ENCODE assay signal across 8 mouse cellular contexts in genomic region chr1:152088791-152089401, GRCm38 (mm10). TPM values are rescaled to one million over a fixed set of nuclear protein-coding genes. Genes with fewer than 3 reads are reported as not detected.
DNase-seq lines count a peak whose midpoint lies in the region; ATAC-seq lines count a peak whose summit lies in the region.

No protein-coding gene starts in this region.

- H3K27me3 ChIP-seq in embryonic facial prominence, embryonic 10.5 days (replicated peaks; ENCODE audit: low read depth, poor library complexity, severe bottlenecking): no peaks in the 10 kb centered on the region; the same call in 1 of the 2 replicates
- H3K27me3 ChIP-seq in kidney, embryonic 14.5 days (ENCODE audit: control insufficient read depth, insufficient read depth, low read length): no peaks in the 10 kb centered on the region
- no peaks in the 10 kb centered on the region for H3K27me3 ChIP-seq in limb, embryonic 15.5 days
- H3K27me3 ChIP-seq in midbrain, embryonic 14.5 days (ENCODE audit: control insufficient read depth, insufficient read depth, low read length): no peaks in the 10 kb centered on the region
- H3K27me3 ChIP-seq in stomach, embryonic 15.5 days (replicated peaks): no peaks in the 10 kb centered on the region

- H3K4me1 ChIP-seq in embryonic facial prominence, embryonic 10.5 days: peaks cover 65% of the 10 kb centered on the region
- H3K4me1 ChIP-seq in kidney, embryonic 14.5 days (ENCODE audit: control insufficient read depth, insufficient read depth, low read length): peaks cover 18% of the 10 kb centered on the region; the same call in 1 of the 2 replicates
- peaks cover 57% of the 10 kb centered on the region for H3K4me1 ChIP-seq in limb, embryonic 15.5 days
- H3K4me1 ChIP-seq in midbrain, embryonic 14.5 days (ENCODE audit: control insufficient read depth, insufficient read depth, low read length): peaks cover 45% of the 10 kb centered on the region
- peaks cover 49% of the 10 kb centered on the region for H3K4me1 ChIP-seq in stomach, embryonic 15.5 days

- peak overlapping the region; percentile 96 for H3K27ac ChIP-seq in embryonic facial prominence, embryonic 10.5 days (replicated peaks)
- H3K27ac ChIP-seq in kidney, embryonic 14.5 days (ENCODE audit: low read depth, low read length): no peak overlapping the region; the same call in 1 of the 2 replicates
- peak overlapping the region; percentile 95 for H3K27ac ChIP-seq in limb, embryonic 15.5 days
- peak overlapping the region; percentile 99 for H3K27ac ChIP-seq in midbrain, embryonic 14.5 days (replicated peaks; ENCODE audit: low read depth, low read length)
- peak overlapping the region; percentile 93 for H3K27ac ChIP-seq in stomach, embryonic 15.5 days

- H3K9ac ChIP-seq in kidney, embryonic 14.5 days (ENCODE audit: low read depth, low read length): peak overlapping the region; percentile 83
- peak overlapping the region; percentile 93 for H3K9ac ChIP-seq in limb, embryonic 15.5 days
- H3K9ac ChIP-seq in midbrain, embryonic 14.5 days (replicated peaks; ENCODE audit: low read length): peak overlapping the region; percentile 97
- H3K9ac ChIP-seq in stomach, embryonic 15.5 days: peak overlapping the region; percentile 94; the same call in 1 of the 2 replicates

- H3K4me2 ChIP-seq in kidney, embryonic 14.5 days (replicated peaks; ENCODE audit: low read depth, low read length): peak overlapping the region; percentile 87
- H3K4me2 ChIP-seq in limb, embryonic 15.5 days: peak overlapping the region; percentile 87
- peak overlapping the region; percentile 83 for H3K4me2 ChIP-seq in midbrain, embryonic 14.5 days (ENCODE audit: low read length)
- peak overlapping the region; percentile 93 for H3K4me2 ChIP-seq in stomach, embryonic 15.5 days

- no peaks in the 10 kb centered on the region for H3K9me3 ChIP-seq in embryonic facial prominence, embryonic 10.5 days
- H3K9me3 ChIP-seq in kidney, embryonic 14.5 days (ENCODE audit: control insufficient read depth, low read length): no peaks in the 10 kb centered on the region
- H3K9me3 ChIP-seq in limb, embryonic 15.5 days: no peaks in the 10 kb centered on the region
- no peaks in the 10 kb centered on the region for H3K9me3 ChIP-seq in midbrain, embryonic 14.5 days (ENCODE audit: control insufficient read depth, low read length)
- no peaks in the 10 kb centered on the region for H3K9me3 ChIP-seq in stomach, embryonic 15.5 days

- 7% methylated on average over 16 of the region's 16 CpGs for WGBS in embryonic facial prominence, embryonic 10.5 days
- WGBS in kidney, embryonic 14.5 days: 2% methylated on average over 16 of the region's 16 CpGs
- 2% methylated on average over 16 of the region's 16 CpGs for WGBS in limb, embryonic 15.5 days
- 2% methylated on average over 16 of the region's 16 CpGs for WGBS in midbrain, embryonic 14.5 days
- WGBS in stomach, embryonic 15.5 days: 1% methylated on average over 16 of the region's 16 CpGs

- H3K36me3 ChIP-seq in embryonic facial prominence, embryonic 10.5 days (replicated peaks): no peaks in the 10 kb centered on the region
- no peaks in the 10 kb centered on the region for H3K36me3 ChIP-seq in kidney, embryonic 14.5 days (ENCODE audit: control insufficient read depth, insufficient read depth, low read length)
- H3K36me3 ChIP-seq in limb, embryonic 15.5 days: no peaks in the 10 kb centered on the region
- H3K36me3 ChIP-seq in midbrain, embryonic 14.5 days (ENCODE audit: control insufficient read depth, insufficient read depth, low read length): no peaks in the 10 kb centered on the region
- H3K36me3 ChIP-seq in stomach, embryonic 15.5 days: no peaks in the 10 kb centered on the region

- peak overlapping the region; percentile 87 for H3K4me3 ChIP-seq in embryonic facial prominence, embryonic 10.5 days
- peak overlapping the region; percentile 93 for H3K4me3 ChIP-seq in kidney, embryonic 14.5 days (ENCODE audit: low read length)
- peak overlapping the region; percentile 89 for H3K4me3 ChIP-seq in limb, embryonic 15.5 days
- H3K4me3 ChIP-seq in midbrain, embryonic 14.5 days (replicated peaks; ENCODE audit: low read depth, low read length): peak overlapping the region; percentile 94
- peak overlapping the region; percentile 88 for H3K4me3 ChIP-seq in stomach, embryonic 15.5 days (replicated peaks)

- ATAC-seq in cerebellum, adult (ENCODE audit: insufficient number of reproducible peaks, low FRiP score, low TSS enrichment): no peak
- no peak for ATAC-seq in kidney, embryonic 14.5 days (ENCODE audit: low FRiP score, low TSS enrichment)
- no peak for ATAC-seq in limb, embryonic 15.5 days (ENCODE audit: insufficient number of reproducible peaks, low FRiP score, low TSS enrichment, low read depth)
- ATAC-seq in midbrain, embryonic 14.5 days (ENCODE audit: low FRiP score, low TSS enrichment): no peak
- no peak for ATAC-seq in stomach, embryonic 15.5 days (ENCODE audit: insufficient read depth, low FRiP score, low read depth)

- peak; percentile 60 for DNase-seq in cerebellum, adult 11 months
- peak; percentile 57 for DNase-seq in embryonic facial prominence, embryonic 10.5 days (ENCODE audit: low spot score)
- peak; percentile 45 to 49 for DNase-seq in heart, adult 9 months (ENCODE audit: low spot score in 2 of 2)
- DNase-seq in midbrain, embryonic 14.5 days: peak; percentile 73

RNA-seq across cellular contexts. Expression of gene 1700025G04Rik, which starts 1.0 kb away (rescaled TPM):
- polyA plus RNA-seq in embryonic facial prominence, embryonic 10.5 days (2016; fragmentation: Nextera tagmentation; extraction: Ambion mirVana): 14.7 and 15.0 TPM in 2 replicates
- polyA plus RNA-seq in kidney, embryonic 14.5 days (2014; fragmentation: Nextera tagmentation; extraction: Ambion mirVana): 17.9 and 24.4 TPM in 2 replicates
- polyA plus RNA-seq in limb, embryonic 15.5 days (2015; fragmentation: Nextera tagmentation; extraction: Ambion mirVana): 39.7 and 40.3 TPM in 2 replicates
- 26.7 and 27.8 TPM in 2 replicates for polyA plus RNA-seq in midbrain, embryonic 14.5 days (2014; fragmentation: Nextera tagmentation; extraction: Ambion mirVana)
- polyA plus RNA-seq in stomach, embryonic 15.5 days (2015; fragmentation: Nextera tagmentation; extraction: Ambion mirVana): 32.3 and 35.2 TPM in 2 replicates
